Mouse (Mus musculus): Measurements from ENCODE around the gene Smoc1. TPM values are rescaled to one million over a fixed set of nuclear protein-coding genes. Genes with fewer than 3 reads are reported as not detected.

The Smoc1 gene
- polyA plus RNA-seq, 1 experiment from 2014 or later: 12.8 TPM

GRCm38 (mm10) chr12:81104546-81104945 lies 77.9 kb downstream of the Smoc1 start:
- H3K9me3 ChIP-seq (ENCODE audit: control insufficient read depth, low read length): no peaks in the 10 kb centered on the region
- H3K4me1 ChIP-seq (replicated peaks; ENCODE audit: control insufficient read depth, insufficient read depth, low read length): peaks cover 21% of the 10 kb centered on the region
- WGBS: 88% methylated on average over 14 of the region's 14 CpGs
- H3K27me3 ChIP-seq (replicated peaks; ENCODE audit: control insufficient read depth, insufficient read depth, low read length): no peaks in the 10 kb centered on the region
- no peak overlapping the region for H3K4me2 ChIP-seq (ENCODE audit: low read length)
- H3K4me3 ChIP-seq (replicated peaks; ENCODE audit: low read length): no peak overlapping the region
- H3K36me3 ChIP-seq (ENCODE audit: control insufficient read depth, insufficient read depth): no peaks in the 10 kb centered on the region
- H3K27ac ChIP-seq (ENCODE audit: low read length): no peak overlapping the region
- no peak for ATAC-seq
- no peak overlapping the region for H3K9ac ChIP-seq (replicated peaks; ENCODE audit: low read depth, low read length)

GRCm38 (mm10) chr12:81105721-81106633 lies 79.4 kb downstream of the Smoc1 start:
- Histone ChIP-seq H3K9me3 (ENCODE audit: control insufficient read depth, low read length) (no peaks in the 10 kb centered on the region), H3K27me3 (replicated peaks; ENCODE audit: control insufficient read depth, insufficient read depth, low read length) (no peaks in the 10 kb centered on the region), H3K4me2 (ENCODE audit: low read length) (no peak overlapping the region), H3K9ac (replicated peaks; ENCODE audit: low read depth, low read length) (no peak overlapping the region), H3K36me3 (ENCODE audit: control insufficient read depth, insufficient read depth) (no peaks in the 10 kb centered on the region), H3K4me3 (replicated peaks; ENCODE audit: low read length) (no peak overlapping the region), H3K4me1 (replicated peaks; ENCODE audit: control insufficient read depth, insufficient read depth, low read length) (peaks cover 16% of the 10 kb centered on the region), H3K27ac (ENCODE audit: low read length) (peak overlapping the region; percentile 64)
- peak; percentile 94 for ATAC-seq
- WGBS: 55% methylated on average over 12 of the region's 12 CpGs

GRCm38 (mm10) chr12:81107278-81108100 lies 80.9 kb downstream of the Smoc1 start:
- H3K4me3 ChIP-seq (replicated peaks; ENCODE audit: low read length): no peak overlapping the region
- no peak overlapping the region for H3K4me2 ChIP-seq (ENCODE audit: low read length)
- no peak for ATAC-seq
- H3K27me3 ChIP-seq (replicated peaks; ENCODE audit: control insufficient read depth, insufficient read depth, low read length): no peaks in the 10 kb centered on the region
- WGBS: 73% methylated on average over 14 of the region's 14 CpGs
- H3K27ac ChIP-seq (ENCODE audit: low read length): no peak overlapping the region
- no peaks in the 10 kb centered on the region for H3K9me3 ChIP-seq (ENCODE audit: control insufficient read depth, low read length)
- peaks cover 16% of the 10 kb centered on the region for H3K4me1 ChIP-seq (replicated peaks; ENCODE audit: control insufficient read depth, insufficient read depth, low read length)
- no peaks in the 10 kb centered on the region for H3K36me3 ChIP-seq (ENCODE audit: control insufficient read depth, insufficient read depth)
- no peak overlapping the region for H3K9ac ChIP-seq (replicated peaks; ENCODE audit: low read depth, low read length)

GRCm38 (mm10) chr12:81108600-81109011 lies 82.0 kb downstream of the Smoc1 start:
- no peak overlapping the region for H3K27ac ChIP-seq (ENCODE audit: low read length)
- no peak overlapping the region for H3K4me3 ChIP-seq (replicated peaks; ENCODE audit: low read length)
- H3K9ac ChIP-seq (replicated peaks; ENCODE audit: low read depth, low read length): no peak overlapping the region
- H3K4me2 ChIP-seq (ENCODE audit: low read length): no peak overlapping the region
- 39% methylated on average over 7 of the region's 7 CpGs for WGBS
- H3K9me3 ChIP-seq (ENCODE audit: control insufficient read depth, low read length): no peaks in the 10 kb centered on the region
- no peaks in the 10 kb centered on the region for H3K27me3 ChIP-seq (replicated peaks; ENCODE audit: control insufficient read depth, insufficient read depth, low read length)
- no peak for ATAC-seq
- H3K36me3 ChIP-seq (ENCODE audit: control insufficient read depth, insufficient read depth): no peaks in the 10 kb centered on the region
- H3K4me1 ChIP-seq (replicated peaks; ENCODE audit: control insufficient read depth, insufficient read depth, low read length): peaks cover 16% of the 10 kb centered on the region

GRCm38 (mm10) chr12:81110006-81110405 lies 83.4 kb downstream of the Smoc1 start:
- H3K9me3 ChIP-seq (ENCODE audit: control insufficient read depth, low read length): no peaks in the 10 kb centered on the region
- ATAC-seq: no peak
- no peak overlapping the region for H3K4me2 ChIP-seq (ENCODE audit: low read length)
- H3K27me3 ChIP-seq (replicated peaks; ENCODE audit: control insufficient read depth, insufficient read depth, low read length): no peaks in the 10 kb centered on the region
- H3K36me3 ChIP-seq (ENCODE audit: control insufficient read depth, insufficient read depth): no peaks in the 10 kb centered on the region
- H3K4me3 ChIP-seq (replicated peaks; ENCODE audit: low read length): no peak overlapping the region
- H3K4me1 ChIP-seq (replicated peaks; ENCODE audit: control insufficient read depth, insufficient read depth, low read length): peaks cover 16% of the 10 kb centered on the region
- H3K9ac ChIP-seq (replicated peaks; ENCODE audit: low read depth, low read length): no peak overlapping the region
- no peak overlapping the region for H3K27ac ChIP-seq (ENCODE audit: low read length)
- 79% methylated on average over 3 of the region's 3 CpGs for WGBS

GRCm38 (mm10) chr12:81112321-81112720 lies 85.7 kb downstream of the Smoc1 start:
- no peak for ATAC-seq
- WGBS: 99% methylated on average over 4 of the region's 4 CpGs

GRCm38 (mm10) chr12:81120301-81120700 lies 93.7 kb downstream of the Smoc1 start:
- ATAC-seq: no peak
- Histone ChIP-seq H3K9me3 (ENCODE audit: control insufficient read depth, low read length) (peaks cover 2% of the 10 kb centered on the region; the same call in 1 of the 2 replicates), H3K27me3 (replicated peaks; ENCODE audit: control insufficient read depth, insufficient read depth, low read length) (no peaks in the 10 kb centered on the region), H3K4me2 (ENCODE audit: low read length) (no peak overlapping the region), H3K4me1 (replicated peaks; ENCODE audit: control insufficient read depth, insufficient read depth, low read length) (no peaks in the 10 kb centered on the region), H3K36me3 (ENCODE audit: control insufficient read depth, insufficient read depth) (no peaks in the 10 kb centered on the region), H3K4me3 (replicated peaks; ENCODE audit: low read length) (no peak overlapping the region), H3K9ac (replicated peaks; ENCODE audit: low read depth, low read length) (no peak overlapping the region), H3K27ac (ENCODE audit: low read length) (no peak overlapping the region)

More at GRCm38 (mm10) chr12:81112321-81112720, 85.7 kb downstream of the Smoc1 start:
- H3K4me3 ChIP-seq (replicated peaks; ENCODE audit: low read length): no peak overlapping the region
- peaks cover 6% of the 10 kb centered on the region; the same call in 1 of the 2 replicates for H3K4me1 ChIP-seq (replicated peaks; ENCODE audit: control insufficient read depth, insufficient read depth, low read length)
- no peaks in the 10 kb centered on the region for H3K9me3 ChIP-seq (ENCODE audit: control insufficient read depth, low read length)
- no peak overlapping the region for H3K4me2 ChIP-seq (ENCODE audit: low read length)
- H3K36me3 ChIP-seq (ENCODE audit: control insufficient read depth, insufficient read depth): no peaks in the 10 kb centered on the region
- no peaks in the 10 kb centered on the region for H3K27me3 ChIP-seq (replicated peaks; ENCODE audit: control insufficient read depth, insufficient read depth, low read length)
- no peak overlapping the region for H3K9ac ChIP-seq (replicated peaks; ENCODE audit: low read depth, low read length)
- H3K27ac ChIP-seq (ENCODE audit: low read length): no peak overlapping the region

GRCm38 (mm10) chr12:81123793-81124192 lies 97.2 kb downstream of the Smoc1 start:
- ATAC-seq: no peak
- Histone ChIP-seq H3K9ac (replicated peaks; ENCODE audit: low read depth, low read length) (no peak overlapping the region), H3K36me3 (ENCODE audit: control insufficient read depth, insufficient read depth) (no peaks in the 10 kb centered on the region)

GRCm38 (mm10) chr12:81126842-81127241 lies 100.2 kb downstream of the Smoc1 start:
- no peaks in the 10 kb centered on the region for H3K27me3 ChIP-seq (replicated peaks; ENCODE audit: control insufficient read depth, insufficient read depth, low read length)
- H3K4me3 ChIP-seq (replicated peaks; ENCODE audit: low read length): no peak overlapping the region
- no peaks in the 10 kb centered on the region for H3K36me3 ChIP-seq (ENCODE audit: control insufficient read depth, insufficient read depth)
- no peak for ATAC-seq
- H3K4me1 ChIP-seq (replicated peaks; ENCODE audit: control insufficient read depth, insufficient read depth, low read length): no peaks in the 10 kb centered on the region
- H3K9ac ChIP-seq (replicated peaks; ENCODE audit: low read depth, low read length): no peak overlapping the region
- WGBS: 85% methylated on average over 3 of the region's 3 CpGs
- H3K4me2 ChIP-seq (ENCODE audit: low read length): no peak overlapping the region
- H3K27ac ChIP-seq (ENCODE audit: low read length): no peak overlapping the region
- no peaks in the 10 kb centered on the region for H3K9me3 ChIP-seq (ENCODE audit: control insufficient read depth, low read length)

More at GRCm38 (mm10) chr12:81123793-81124192, 97.2 kb downstream of the Smoc1 start:
- Histone ChIP-seq H3K27me3 (replicated peaks; ENCODE audit: control insufficient read depth, insufficient read depth, low read length) (no peaks in the 10 kb centered on the region), H3K27ac (ENCODE audit: low read length) (no peak overlapping the region), H3K9me3 (ENCODE audit: control insufficient read depth, low read length) (peaks cover 2% of the 10 kb centered on the region; the same call in 1 of the 2 replicates), H3K4me3 (replicated peaks; ENCODE audit: low read length) (no peak overlapping the region), H3K4me2 (ENCODE audit: low read length) (no peak overlapping the region), H3K4me1 (replicated peaks; ENCODE audit: control insufficient read depth, insufficient read depth, low read length) (no peaks in the 10 kb centered on the region)

All from forebrain, embryonic 16.5 days (tissue).